Mouse (Mus musculus): ENCODE data around the gene Tent5c. TPM values are rescaled to one million over a fixed set of nuclear protein-coding genes. Genes with fewer than 3 reads are reported as not detected.

Gene Tent5c
- polyA plus RNA-seq, 1 experiment from 2014 or later = 3.2 TPM

Other genes with a start within 250 kb of the Tent5c start
- 61.2 and 65.3 TPM in 2 replicates for gene Man1a2, start 196.2 kb upstream of the Tent5c start, polyA plus RNA-seq (2014; fragmentation: Nextera tagmentation; extraction: Ambion mirVana)